In the genomic region with DNA sequence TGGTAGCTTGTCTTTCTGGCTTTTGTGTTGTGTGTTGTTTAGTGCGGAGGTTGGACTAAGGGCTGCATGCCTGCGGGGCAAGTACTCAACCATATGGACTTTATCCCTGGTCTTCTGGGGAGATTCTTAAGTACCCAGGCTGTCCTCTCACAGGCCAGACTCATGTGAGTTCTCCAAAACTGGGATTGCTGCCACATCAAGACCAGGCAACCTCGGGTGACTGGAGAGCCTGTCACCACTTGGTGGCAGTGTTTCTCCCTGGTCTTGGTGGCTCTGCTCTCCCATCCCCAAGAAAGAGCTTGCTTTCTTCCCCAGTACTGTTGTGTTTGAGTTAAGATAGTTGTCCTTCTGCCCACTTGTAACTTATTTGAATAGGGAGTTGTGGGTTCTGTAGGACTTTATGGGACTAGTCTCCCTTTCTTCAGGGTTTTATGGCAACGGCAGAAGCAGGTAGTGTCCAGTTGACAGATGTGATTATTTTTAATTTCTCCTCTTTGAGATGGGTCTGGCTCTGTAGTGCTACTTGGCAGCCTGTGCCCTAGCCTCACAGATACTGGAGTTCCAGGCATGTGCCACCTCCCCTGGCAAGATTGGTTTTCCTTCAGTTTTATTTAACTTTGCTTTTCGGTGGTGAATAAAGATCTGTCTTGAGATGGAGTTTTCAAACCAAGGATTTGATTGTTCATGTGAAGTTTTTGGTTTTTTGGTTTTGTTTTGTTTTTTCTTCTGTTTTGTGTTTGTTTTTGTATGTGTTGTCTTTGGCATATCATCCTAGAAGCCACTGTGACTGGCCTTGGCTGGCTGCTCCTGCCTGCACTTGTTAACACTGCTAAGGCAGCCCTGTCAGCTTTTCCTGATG, we compare ENCODE assay signal across 8 mouse cellular contexts.
DNase-seq lines count a peak whose midpoint lies in the region; ATAC-seq lines count a peak whose summit lies in the region.

No protein-coding gene starts in this region.

- ATAC-seq in embryonic facial prominence, embryonic 11.5 days (replicated peaks; ENCODE audit: insufficient number of reproducible peaks, low FRiP score, low TSS enrichment, low read depth) = peak; percentile 60; the same call in 1 of the 2 replicates
- peak; percentile 57; the same call in 1 of the 2 replicates for ATAC-seq in limb, embryonic 13.5 days (ENCODE audit: low FRiP score, low read depth)
- ATAC-seq in midbrain, embryonic 15.5 days (replicated peaks) = peak; percentile 82

- no peak overlapping the region for H3K9ac ChIP-seq in embryonic facial prominence, embryonic 11.5 days (replicated peaks; ENCODE audit: low read length)
- no peak overlapping the region for H3K9ac ChIP-seq in limb, embryonic 13.5 days
- no peak overlapping the region for H3K9ac ChIP-seq in midbrain, embryonic 15.5 days

- H3K4me3 ChIP-seq in embryonic facial prominence, embryonic 11.5 days (ENCODE audit: low read depth, low read length) = no peak overlapping the region
- H3K4me3 ChIP-seq in limb, embryonic 13.5 days = no peak overlapping the region
- H3K4me3 ChIP-seq in midbrain, embryonic 15.5 days = no peak overlapping the region

- DNase-seq in A20 (ENCODE audit: low read depth, low spot score) = peak; percentile 47
- DNase-seq in adrenal gland, postnatal 14 days = peak; percentile 91
- DNase-seq in embryonic facial prominence, embryonic 11.5 days (ENCODE audit: low spot score) = peak; percentile 78
- DNase-seq in heart, adult 8-10 months (ENCODE audit: low spot score) = peak; percentile 90
- DNase-seq in kidney, adult 8-10 months = peak; percentile 92 to 93
- DNase-seq in spleen, postnatal 10 days (ENCODE audit: low spot score in 2 of 2) = peak; percentile 42 to 75

- no peak overlapping the region for H3K27ac ChIP-seq in embryonic facial prominence, embryonic 11.5 days (replicated peaks; ENCODE audit: low read depth, low read length)
- no peak overlapping the region for H3K27ac ChIP-seq in limb, embryonic 13.5 days
- H3K27ac ChIP-seq in midbrain, embryonic 15.5 days = no peak overlapping the region

- H3K9me3 ChIP-seq in embryonic facial prominence, embryonic 11.5 days (replicated peaks; ENCODE audit: control insufficient read depth, low read length) = no peaks in the 10 kb centered on the region
- no peaks in the 10 kb centered on the region for H3K9me3 ChIP-seq in limb, embryonic 13.5 days
- no peaks in the 10 kb centered on the region for H3K9me3 ChIP-seq in midbrain, embryonic 15.5 days

- no peak overlapping the region for H3K4me2 ChIP-seq in embryonic facial prominence, embryonic 11.5 days (ENCODE audit: low read depth, low read length)
- H3K4me2 ChIP-seq in limb, embryonic 13.5 days (replicated peaks) = no peak overlapping the region
- no peak overlapping the region for H3K4me2 ChIP-seq in midbrain, embryonic 15.5 days

- H3K4me1 ChIP-seq in embryonic facial prominence, embryonic 11.5 days (ENCODE audit: control insufficient read depth, insufficient read depth, low read length) = no peaks in the 10 kb centered on the region
- 0 out of 2 replicates have a peak, but pooled peaks cover 4% of the 10 kb centered on the region for H3K4me1 ChIP-seq in limb, embryonic 13.5 days
- H3K4me1 ChIP-seq in midbrain, embryonic 15.5 days = no peaks in the 10 kb centered on the region

- H3K27me3 ChIP-seq in embryonic facial prominence, embryonic 11.5 days (ENCODE audit: control insufficient read depth, insufficient read depth, low read length) = no peaks in the 10 kb centered on the region
- H3K27me3 ChIP-seq in limb, embryonic 13.5 days = no peaks in the 10 kb centered on the region
- no peaks in the 10 kb centered on the region for H3K27me3 ChIP-seq in midbrain, embryonic 15.5 days (replicated peaks)

- WGBS in embryonic facial prominence, embryonic 11.5 days = 61% methylated on average over 5 of the region's 5 CpGs
- WGBS in limb, embryonic 13.5 days = 61% methylated on average over 5 of the region's 5 CpGs
- 67% methylated on average over 5 of the region's 5 CpGs for WGBS in midbrain, embryonic 15.5 days

- H3K36me3 ChIP-seq in embryonic facial prominence, embryonic 11.5 days (replicated peaks; ENCODE audit: control insufficient read depth, insufficient read depth, low read depth, low read length) = no peaks in the 10 kb centered on the region
- H3K36me3 ChIP-seq in limb, embryonic 13.5 days = peaks cover 44% of the 10 kb centered on the region
- H3K36me3 ChIP-seq in midbrain, embryonic 15.5 days (replicated peaks) = no peaks in the 10 kb centered on the region
